Mouse (Mus musculus): ENCODE results near the gene Btbd3. TPM values are rescaled to one million over a fixed set of nuclear protein-coding genes. Genes with fewer than 3 reads are reported as not detected.

Gene Btbd3
- polyA plus RNA-seq, 1 experiment from 2014 or later: 28.3 TPM

GRCm38 (mm10) chr2:138338524-138338923 lies 82.2 kb downstream of the Btbd3 start:
- Histone ChIP-seq H3K9me3 (ENCODE audit: control insufficient read depth, low read length) (no peaks in the 10 kb centered on the region), H3K4me3 (replicated peaks; ENCODE audit: low read length) (no peak overlapping the region), H3K27ac (ENCODE audit: low read length) (no peak overlapping the region), H3K4me2 (ENCODE audit: low read length) (no peak overlapping the region), H3K4me1 (replicated peaks; ENCODE audit: control insufficient read depth, insufficient read depth, low read length) (no peaks in the 10 kb centered on the region), H3K36me3 (ENCODE audit: control insufficient read depth, insufficient read depth) (no peaks in the 10 kb centered on the region), H3K27me3 (replicated peaks; ENCODE audit: control insufficient read depth, insufficient read depth, low read length) (no peaks in the 10 kb centered on the region), H3K9ac (replicated peaks; ENCODE audit: low read depth, low read length) (no peak overlapping the region)
- 41% methylated on average over 1 of the region's 1 CpGs for WGBS
- ATAC-seq: no peak

- no peak for ATAC-seq
- no peaks in the 10 kb centered on the region for H3K9me3 ChIP-seq (ENCODE audit: control insufficient read depth, low read length)
- WGBS: 90% methylated on average over 3 of the region's 3 CpGs
- H3K4me1 ChIP-seq (replicated peaks; ENCODE audit: control insufficient read depth, insufficient read depth, low read length): no peaks in the 10 kb centered on the region
- no peak overlapping the region for H3K9ac ChIP-seq (replicated peaks; ENCODE audit: low read depth, low read length)
- no peak overlapping the region for H3K4me3 ChIP-seq (replicated peaks; ENCODE audit: low read length)
- no peak overlapping the region for H3K4me2 ChIP-seq (ENCODE audit: low read length)
- H3K27me3 ChIP-seq (replicated peaks; ENCODE audit: control insufficient read depth, insufficient read depth, low read length): no peaks in the 10 kb centered on the region
- no peaks in the 10 kb centered on the region for H3K36me3 ChIP-seq (ENCODE audit: control insufficient read depth, insufficient read depth)
- H3K27ac ChIP-seq (ENCODE audit: low read length): no peak overlapping the region
These were observed 99.0 kb downstream of the Btbd3 start for GRCm38 (mm10) chr2:138355366-138355765.

GRCm38 (mm10) chr2:138362474-138362873 lies 106.1 kb downstream of the Btbd3 start:
- Histone ChIP-seq H3K4me2 (ENCODE audit: low read length) (no peak overlapping the region), H3K27me3 (replicated peaks; ENCODE audit: control insufficient read depth, insufficient read depth, low read length) (no peaks in the 10 kb centered on the region), H3K4me1 (replicated peaks; ENCODE audit: control insufficient read depth, insufficient read depth, low read length) (no peaks in the 10 kb centered on the region), H3K27ac (ENCODE audit: low read length) (no peak overlapping the region), H3K36me3 (ENCODE audit: control insufficient read depth, insufficient read depth) (no peaks in the 10 kb centered on the region), H3K9ac (replicated peaks; ENCODE audit: low read depth, low read length) (no peak overlapping the region), H3K4me3 (replicated peaks; ENCODE audit: low read length) (no peak overlapping the region), H3K9me3 (ENCODE audit: control insufficient read depth, low read length) (no peaks in the 10 kb centered on the region)
- peak; percentile 54; the same call in 1 of the 2 replicates for ATAC-seq
- 9% methylated on average over 5 of the region's 5 CpGs for WGBS

- Histone ChIP-seq H3K4me3 (replicated peaks; ENCODE audit: low read length) (no peak overlapping the region), H3K9me3 (ENCODE audit: control insufficient read depth, low read length) (no peaks in the 10 kb centered on the region), H3K27me3 (replicated peaks; ENCODE audit: control insufficient read depth, insufficient read depth, low read length) (no peaks in the 10 kb centered on the region), H3K9ac (replicated peaks; ENCODE audit: low read depth, low read length) (no peak overlapping the region), H3K36me3 (ENCODE audit: control insufficient read depth, insufficient read depth) (no peaks in the 10 kb centered on the region), H3K27ac (ENCODE audit: low read length) (no peak overlapping the region), H3K4me1 (replicated peaks; ENCODE audit: control insufficient read depth, insufficient read depth, low read length) (no peaks in the 10 kb centered on the region), H3K4me2 (ENCODE audit: low read length) (no peak overlapping the region)
- 91% methylated on average over 4 of the region's 4 CpGs for WGBS
- no peak for ATAC-seq
These were observed 109.0 kb downstream of the Btbd3 start for GRCm38 (mm10) chr2:138365391-138365790.

- no peak overlapping the region for H3K27ac ChIP-seq (ENCODE audit: low read length)
- ATAC-seq: no peak
- WGBS: 94% methylated on average over 5 of the region's 5 CpGs
- no peaks in the 10 kb centered on the region for H3K4me1 ChIP-seq (replicated peaks; ENCODE audit: control insufficient read depth, insufficient read depth, low read length)
- no peaks in the 10 kb centered on the region for H3K36me3 ChIP-seq (ENCODE audit: control insufficient read depth, insufficient read depth)
- no peak overlapping the region for H3K4me2 ChIP-seq (ENCODE audit: low read length)
- no peak overlapping the region for H3K4me3 ChIP-seq (replicated peaks; ENCODE audit: low read length)
- no peaks in the 10 kb centered on the region for H3K27me3 ChIP-seq (replicated peaks; ENCODE audit: control insufficient read depth, insufficient read depth, low read length)
- no peak overlapping the region for H3K9ac ChIP-seq (replicated peaks; ENCODE audit: low read depth, low read length)
- H3K9me3 ChIP-seq (ENCODE audit: control insufficient read depth, low read length): no peaks in the 10 kb centered on the region
These were observed 118.2 kb downstream of the Btbd3 start for GRCm38 (mm10) chr2:138374556-138374955.

GRCm38 (mm10) chr2:138378855-138379254 lies 122.5 kb downstream of the Btbd3 start:
- Histone ChIP-seq H3K9ac (replicated peaks; ENCODE audit: low read depth, low read length) (no peak overlapping the region), H3K36me3 (ENCODE audit: control insufficient read depth, insufficient read depth) (no peaks in the 10 kb centered on the region), H3K27ac (ENCODE audit: low read length) (no peak overlapping the region), H3K4me3 (replicated peaks; ENCODE audit: low read length) (no peak overlapping the region), H3K4me2 (ENCODE audit: low read length) (no peak overlapping the region), H3K27me3 (replicated peaks; ENCODE audit: control insufficient read depth, insufficient read depth, low read length) (no peaks in the 10 kb centered on the region), H3K4me1 (replicated peaks; ENCODE audit: control insufficient read depth, insufficient read depth, low read length) (no peaks in the 10 kb centered on the region), H3K9me3 (ENCODE audit: control insufficient read depth, low read length) (no peaks in the 10 kb centered on the region)
- ATAC-seq: no peak

GRCm38 (mm10) chr2:138384762-138385161 lies 128.4 kb downstream of the Btbd3 start:
- 74% methylated on average over 2 of the region's 2 CpGs for WGBS
- H3K9ac ChIP-seq (replicated peaks; ENCODE audit: low read depth, low read length): no peak overlapping the region
- no peak overlapping the region for H3K4me3 ChIP-seq (replicated peaks; ENCODE audit: low read length)
- ATAC-seq: no peak
- no peaks in the 10 kb centered on the region for H3K36me3 ChIP-seq (ENCODE audit: control insufficient read depth, insufficient read depth)
- H3K9me3 ChIP-seq (ENCODE audit: control insufficient read depth, low read length): no peaks in the 10 kb centered on the region
- H3K4me1 ChIP-seq (replicated peaks; ENCODE audit: control insufficient read depth, insufficient read depth, low read length): no peaks in the 10 kb centered on the region
- H3K27me3 ChIP-seq (replicated peaks; ENCODE audit: control insufficient read depth, insufficient read depth, low read length): no peaks in the 10 kb centered on the region
- H3K27ac ChIP-seq (ENCODE audit: low read length): no peak overlapping the region
- H3K4me2 ChIP-seq (ENCODE audit: low read length): no peak overlapping the region

- no peak overlapping the region for H3K4me2 ChIP-seq (ENCODE audit: low read length)
- no peak overlapping the region for H3K9ac ChIP-seq (replicated peaks; ENCODE audit: low read depth, low read length)
- H3K27me3 ChIP-seq (replicated peaks; ENCODE audit: control insufficient read depth, insufficient read depth, low read length): no peaks in the 10 kb centered on the region
- no peaks in the 10 kb centered on the region for H3K9me3 ChIP-seq (ENCODE audit: control insufficient read depth, low read length)
- no peak for ATAC-seq
- no peaks in the 10 kb centered on the region for H3K4me1 ChIP-seq (replicated peaks; ENCODE audit: control insufficient read depth, insufficient read depth, low read length)
- no peak overlapping the region for H3K27ac ChIP-seq (ENCODE audit: low read length)
- WGBS: 75% methylated on average over 1 of the region's 1 CpGs
- H3K36me3 ChIP-seq (ENCODE audit: control insufficient read depth, insufficient read depth): no peaks in the 10 kb centered on the region
- H3K4me3 ChIP-seq (replicated peaks; ENCODE audit: low read length): no peak overlapping the region
These were observed 132.2 kb downstream of the Btbd3 start for GRCm38 (mm10) chr2:138388591-138388990.

GRCm38 (mm10) chr2:138403046-138403445 lies 146.7 kb downstream of the Btbd3 start:
- 39% methylated on average over 5 of the region's 5 CpGs for WGBS
- ATAC-seq: no peak

GRCm38 (mm10) chr2:138405753-138406528 lies 149.6 kb downstream of the Btbd3 start:
- Histone ChIP-seq H3K4me2 (ENCODE audit: low read length) (no peak overlapping the region), H3K27me3 (replicated peaks; ENCODE audit: control insufficient read depth, insufficient read depth, low read length) (no peaks in the 10 kb centered on the region), H3K4me1 (replicated peaks; ENCODE audit: control insufficient read depth, insufficient read depth, low read length) (peaks cover 7% of the 10 kb centered on the region), H3K9ac (replicated peaks; ENCODE audit: low read depth, low read length) (no peak overlapping the region), H3K27ac (ENCODE audit: low read length) (no peak overlapping the region), H3K4me3 (replicated peaks; ENCODE audit: low read length) (no peak overlapping the region), H3K9me3 (ENCODE audit: control insufficient read depth, low read length) (no peaks in the 10 kb centered on the region), H3K36me3 (ENCODE audit: control insufficient read depth, insufficient read depth) (no peaks in the 10 kb centered on the region)
- peak; percentile 91 for ATAC-seq
- 2% methylated on average over 4 of the region's 4 CpGs for WGBS

More at GRCm38 (mm10) chr2:138403046-138403445, 146.7 kb downstream of the Btbd3 start:
- Histone ChIP-seq H3K4me2 (ENCODE audit: low read length) (no peak overlapping the region), H3K9me3 (ENCODE audit: control insufficient read depth, low read length) (no peaks in the 10 kb centered on the region), H3K4me3 (replicated peaks; ENCODE audit: low read length) (no peak overlapping the region), H3K4me1 (replicated peaks; ENCODE audit: control insufficient read depth, insufficient read depth, low read length) (peaks cover 7% of the 10 kb centered on the region), H3K27me3 (replicated peaks; ENCODE audit: control insufficient read depth, insufficient read depth, low read length) (no peaks in the 10 kb centered on the region), H3K9ac (replicated peaks; ENCODE audit: low read depth, low read length) (no peak overlapping the region), H3K27ac (ENCODE audit: low read length) (no peak overlapping the region), H3K36me3 (ENCODE audit: control insufficient read depth, insufficient read depth) (no peaks in the 10 kb centered on the region)
